Mouse (Mus musculus): ENCODE measurements at regions not wholly inside any gene's neighbourhood (a gene's known extent, or its start where the extent isn't known, plus 50 kb on each side); places are given as distances from the start of the nearest gene placed in this dataset.
A peak's percentile ranks its signal among the peaks of the same experiment; 100 is the strongest.

DNA sequence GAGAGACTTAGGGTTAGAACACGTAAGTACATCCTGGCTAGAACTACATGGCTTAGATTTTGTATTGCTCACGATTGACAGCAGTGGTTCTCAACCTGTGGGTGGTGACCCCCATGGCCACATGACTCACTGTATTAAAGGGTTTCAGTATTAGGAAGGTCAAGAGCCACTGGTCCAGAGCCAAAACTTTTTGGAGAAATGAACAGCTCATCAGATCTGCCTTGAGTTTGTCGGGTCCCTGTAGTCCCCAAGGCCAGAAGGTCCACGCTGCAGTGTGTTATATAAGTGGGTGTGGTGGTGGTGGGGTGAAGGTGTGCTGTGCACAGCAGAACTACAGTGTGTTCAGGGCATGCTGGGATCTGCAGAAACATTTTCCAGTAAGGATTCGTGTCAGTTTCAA lies 72.2 kb upstream of the Map4k3 start:
- no peaks in the 10 kb centered on the region for H3K36me3 ChIP-seq (ENCODE audit: control insufficient read depth, insufficient read depth)
- no peaks in the 10 kb centered on the region for H3K27me3 ChIP-seq (ENCODE audit: control insufficient read depth, insufficient read depth, insufficient read length)
- H3K79me2 ChIP-seq (ENCODE audit: control insufficient read depth, insufficient read depth) = no peaks in the 10 kb centered on the region
- H3ac ChIP-seq (ENCODE audit: control insufficient read depth, insufficient read length) = no peak overlapping the region
- H3K4me2 ChIP-seq (ENCODE audit: low read depth) = no peak overlapping the region
- no peak overlapping the region for H3K4me3 ChIP-seq
- TF ChIP-seq REST (IDR thresholded peaks at IDR 0.05; ENCODE audit: insufficient read depth, insufficient read length) = no peak
- TF ChIP-seq CEBPB (IDR thresholded peaks at IDR 0.05; ENCODE audit: insufficient read depth, poor library complexity, severe bottlenecking) = no peak
- TF ChIP-seq E2F4 (IDR thresholded peaks at IDR 0.05; ENCODE audit: insufficient read depth) = no peak
- no peak for TF ChIP-seq SRF (IDR thresholded peaks at IDR 0.05; ENCODE audit: control insufficient read depth, insufficient read length, low read depth)

DNA sequence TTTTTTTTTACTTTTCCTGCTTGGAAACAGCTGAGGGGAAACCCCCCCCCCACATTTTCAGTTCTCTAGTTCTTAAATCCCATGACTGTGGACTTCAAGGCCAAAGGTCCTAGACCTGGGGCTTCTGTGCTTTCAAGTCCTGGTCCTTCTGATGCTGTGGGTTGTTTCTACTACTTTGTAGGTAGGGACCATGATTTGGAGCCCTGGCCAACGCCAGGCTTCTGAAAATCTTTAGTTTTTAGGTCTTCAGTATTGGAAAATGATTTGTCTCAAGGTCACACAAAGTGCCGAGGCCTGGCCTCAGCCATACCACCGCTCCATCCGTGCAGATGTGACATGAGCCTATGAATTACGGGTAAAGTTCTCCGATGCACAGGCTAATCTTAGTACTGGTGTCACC lies 70.8 kb upstream of the Map4k3 start:
- Histone ChIP-seq H3K79me2 (ENCODE audit: control insufficient read depth, insufficient read depth) (no peaks in the 10 kb centered on the region), H3K4me3 (no peak overlapping the region), H3K27me3 (ENCODE audit: control insufficient read depth, insufficient read depth, insufficient read length) (no peaks in the 10 kb centered on the region), H3K4me2 (ENCODE audit: low read depth) (no peak overlapping the region), H3ac (ENCODE audit: control insufficient read depth, insufficient read length) (no peak overlapping the region), H3K36me3 (ENCODE audit: control insufficient read depth, insufficient read depth) (no peaks in the 10 kb centered on the region)
- TF ChIP-seq E2F4 (IDR thresholded peaks at IDR 0.05; ENCODE audit: insufficient read depth) (no peak), TCF3 (IDR thresholded peaks at IDR 0.05; ENCODE audit: insufficient read length, low read depth) (no peak), POLR2AphosphoS2 (IDR thresholded peaks at IDR 0.05; ENCODE audit: insufficient read length, low read depth) (no peak), USF1 (IDR thresholded peaks at IDR 0.05; ENCODE audit: low read depth) (no peak), SRF (IDR thresholded peaks at IDR 0.05; ENCODE audit: control insufficient read depth, insufficient read length, low read depth) (no peak), MYOG (IDR thresholded peaks at IDR 0.05; ENCODE audit: control insufficient read depth in 1 of 3, insufficient read depth in 1 of 3, insufficient read length in 2 of 3, low read depth in 2 of 3) (no peak), TCF12 (IDR thresholded peaks at IDR 0.05; ENCODE audit: insufficient read depth, poor library complexity, severe bottlenecking) (no peak), MYOD1 (IDR thresholded peaks at IDR 0.05; ENCODE audit: control insufficient read depth in 1 of 3, insufficient read length in 2 of 3, low read depth in 2 of 3) (no peak), CEBPB (IDR thresholded peaks at IDR 0.05; ENCODE audit: insufficient read depth, poor library complexity, severe bottlenecking) (no peak), POLR2A (IDR thresholded peaks at IDR 0.05; ENCODE audit: insufficient read length, low read depth) (no peak), MAX (IDR thresholded peaks at IDR 0.05; ENCODE audit: low read depth) (no peak), REST (IDR thresholded peaks at IDR 0.05; ENCODE audit: insufficient read depth, insufficient read length) (no peak)

GRCm38 (mm10) chr17:80798281-80798980 lies 70.1 kb upstream of the Map4k3 start:
- Histone ChIP-seq H3K36me3 (ENCODE audit: control insufficient read depth, insufficient read depth) (no peaks in the 10 kb centered on the region), H3K27me3 (ENCODE audit: control insufficient read depth, insufficient read depth, insufficient read length) (no peaks in the 10 kb centered on the region), H3ac (ENCODE audit: control insufficient read depth, insufficient read length) (no peak overlapping the region), H3K4me3 (no peak overlapping the region), H3K79me2 (ENCODE audit: control insufficient read depth, insufficient read depth) (no peaks in the 10 kb centered on the region), H3K4me2 (ENCODE audit: low read depth) (no peak overlapping the region)
- TF ChIP-seq TCF12 (IDR thresholded peaks at IDR 0.05; ENCODE audit: insufficient read depth, poor library complexity, severe bottlenecking) = no peak
- no peak for TF ChIP-seq REST (IDR thresholded peaks at IDR 0.05; ENCODE audit: insufficient read depth, insufficient read length)
- no peak for TF ChIP-seq SRF (IDR thresholded peaks at IDR 0.05; ENCODE audit: control insufficient read depth, insufficient read length, low read depth)
- no peak for TF ChIP-seq CEBPB (IDR thresholded peaks at IDR 0.05; ENCODE audit: insufficient read depth, poor library complexity, severe bottlenecking)
- no peak for TF ChIP-seq POLR2A (IDR thresholded peaks at IDR 0.05; ENCODE audit: insufficient read length, low read depth)
- TF ChIP-seq E2F4 (IDR thresholded peaks at IDR 0.05; ENCODE audit: insufficient read depth) = no peak
- TF ChIP-seq TCF3 (IDR thresholded peaks at IDR 0.05; ENCODE audit: insufficient read length, low read depth) = no peak
- TF ChIP-seq MYOG (IDR thresholded peaks at IDR 0.05; ENCODE audit: control insufficient read depth in 1 of 3, insufficient read depth in 1 of 3, insufficient read length in 2 of 3, low read depth in 2 of 3) = no peak
- no peak for TF ChIP-seq USF1 (IDR thresholded peaks at IDR 0.05; ENCODE audit: low read depth)
- TF ChIP-seq MYOD1 (IDR thresholded peaks at IDR 0.05; ENCODE audit: control insufficient read depth in 1 of 3, insufficient read length in 2 of 3, low read depth in 2 of 3) = no peak
- no peak for TF ChIP-seq POLR2AphosphoS2 (IDR thresholded peaks at IDR 0.05; ENCODE audit: insufficient read length, low read depth)
- TF ChIP-seq MAX (IDR thresholded peaks at IDR 0.05; ENCODE audit: low read depth) = no peak

DNA sequence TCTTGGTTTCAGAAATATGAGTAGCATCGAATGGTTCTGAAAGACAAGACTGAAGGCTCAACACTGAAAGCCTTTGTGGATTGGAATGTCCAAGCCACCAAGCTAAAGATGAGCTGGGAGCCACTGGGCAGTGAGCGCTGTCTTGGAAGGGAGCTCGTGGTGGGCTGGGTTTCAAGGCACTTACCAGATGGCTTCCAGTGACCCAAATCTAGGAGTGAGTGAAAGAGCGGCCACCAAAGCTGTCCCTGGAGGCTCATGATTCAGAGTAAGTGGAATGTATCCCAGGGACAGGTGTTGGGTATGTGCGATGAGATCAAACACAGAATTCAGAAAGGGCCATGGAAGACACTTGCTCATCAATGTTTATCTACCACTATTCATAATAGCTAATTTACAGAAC lies 68.5 kb upstream of the Map4k3 start:
- no peak overlapping the region for H3ac ChIP-seq (ENCODE audit: control insufficient read depth, insufficient read length)
- TF ChIP-seq MYOG (IDR thresholded peaks at IDR 0.05; ENCODE audit: control insufficient read depth in 1 of 3, insufficient read depth in 1 of 3, insufficient read length in 2 of 3, low read depth in 2 of 3) (peak in 1 of 3 experiments; percentile 15), MYOD1 (IDR thresholded peaks at IDR 0.05; ENCODE audit: control insufficient read depth in 1 of 3, insufficient read length in 2 of 3, low read depth in 2 of 3) (peak in 2 of 3 experiments; percentile 49 to 61), USF1 (IDR thresholded peaks at IDR 0.05; ENCODE audit: low read depth) (no peak)
- no peaks in the 10 kb centered on the region for H3K79me2 ChIP-seq (ENCODE audit: control insufficient read depth, insufficient read depth)
- no peaks in the 10 kb centered on the region for H3K27me3 ChIP-seq (ENCODE audit: control insufficient read depth, insufficient read depth, insufficient read length)
- H3K4me2 ChIP-seq (ENCODE audit: low read depth) = no peak overlapping the region
- no peak overlapping the region for H3K4me3 ChIP-seq
- H3K36me3 ChIP-seq (ENCODE audit: control insufficient read depth, insufficient read depth) = no peaks in the 10 kb centered on the region

GRCm38 (mm10) chr17:80796386-80796785 lies 68.1 kb upstream of the Map4k3 start:
- H3K4me3 ChIP-seq = no peak overlapping the region
- no peaks in the 10 kb centered on the region for H3K27me3 ChIP-seq (ENCODE audit: control insufficient read depth, insufficient read depth, insufficient read length)
- H3K4me2 ChIP-seq (ENCODE audit: low read depth) = no peak overlapping the region
- no peak for TF ChIP-seq POLR2AphosphoS2 (IDR thresholded peaks at IDR 0.05; ENCODE audit: insufficient read length, low read depth)
- no peak for TF ChIP-seq MYOD1 (IDR thresholded peaks at IDR 0.05; ENCODE audit: control insufficient read depth in 1 of 3, insufficient read length in 2 of 3, low read depth in 2 of 3)
- TF ChIP-seq SRF (IDR thresholded peaks at IDR 0.05; ENCODE audit: control insufficient read depth, insufficient read length, low read depth) = no peak
- TF ChIP-seq POLR2A (IDR thresholded peaks at IDR 0.05; ENCODE audit: insufficient read length, low read depth) = no peak
- TF ChIP-seq USF1 (IDR thresholded peaks at IDR 0.05; ENCODE audit: low read depth) = no peak
- no peak for TF ChIP-seq REST (IDR thresholded peaks at IDR 0.05; ENCODE audit: insufficient read depth, insufficient read length)
- TF ChIP-seq MYOG (IDR thresholded peaks at IDR 0.05; ENCODE audit: control insufficient read depth in 1 of 3, insufficient read depth in 1 of 3, insufficient read length in 2 of 3, low read depth in 2 of 3) = no peak
- no peak for TF ChIP-seq TCF3 (IDR thresholded peaks at IDR 0.05; ENCODE audit: insufficient read length, low read depth)
- no peak for TF ChIP-seq E2F4 (IDR thresholded peaks at IDR 0.05; ENCODE audit: insufficient read depth)
- TF ChIP-seq CEBPB (IDR thresholded peaks at IDR 0.05; ENCODE audit: insufficient read depth, poor library complexity, severe bottlenecking) = no peak
- no peak for TF ChIP-seq TCF12 (IDR thresholded peaks at IDR 0.05; ENCODE audit: insufficient read depth, poor library complexity, severe bottlenecking)
- no peak for TF ChIP-seq MAX (IDR thresholded peaks at IDR 0.05; ENCODE audit: low read depth)
- H3ac ChIP-seq (ENCODE audit: control insufficient read depth, insufficient read length) = no peak overlapping the region
- H3K36me3 ChIP-seq (ENCODE audit: control insufficient read depth, insufficient read depth) = no peaks in the 10 kb centered on the region
- no peaks in the 10 kb centered on the region for H3K79me2 ChIP-seq (ENCODE audit: control insufficient read depth, insufficient read depth)
